Mouse (Mus musculus): ENCODE measurements around the gene Oas2.

Oas2 gene

DNA sequence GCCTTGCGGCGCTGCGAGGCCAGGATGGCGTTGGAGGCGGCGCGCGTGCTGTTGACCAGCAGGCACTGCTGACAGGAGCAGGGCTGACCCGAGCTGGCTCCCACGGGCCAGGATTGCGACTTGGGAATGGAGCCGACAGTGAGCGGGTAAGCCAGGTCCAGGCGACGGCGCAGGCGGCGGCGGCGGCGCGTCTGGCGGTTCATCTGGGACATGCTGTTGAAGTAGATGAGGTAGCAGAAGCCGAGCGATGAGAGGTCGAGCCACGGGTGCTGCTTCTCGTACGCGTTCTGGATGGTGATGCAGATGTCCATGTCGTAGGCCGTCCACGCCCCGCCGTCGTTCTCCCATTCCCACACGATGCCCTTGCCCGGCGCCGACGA lies 55.0 kb downstream of the Oas2 start:
- DNase-seq = no peak

GRCm38 (mm10) chr5:120693931-120694694 lies 55.5 kb downstream of the Oas2 start:
- DNase-seq = no peak

DNA sequence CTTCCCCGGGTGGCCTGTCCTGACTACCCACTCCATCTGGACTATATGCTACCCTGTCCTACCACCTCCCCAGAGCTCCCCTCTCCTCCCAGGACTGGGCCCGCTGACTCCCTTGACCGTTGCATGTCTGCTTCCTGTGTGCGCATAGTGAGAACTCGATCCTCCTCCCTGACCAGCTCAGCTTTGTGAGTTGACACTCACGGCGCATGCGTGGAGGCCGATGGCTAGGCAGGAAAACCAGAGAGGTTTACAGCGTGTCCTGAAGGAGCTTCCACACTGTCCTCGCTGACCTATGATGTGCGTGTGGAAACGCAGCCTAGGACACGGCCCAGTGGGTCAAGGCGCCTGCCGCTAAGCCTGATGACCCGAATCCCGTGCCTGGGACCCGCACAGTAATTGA lies 57.6 kb downstream of the Oas2 start:
- DNase-seq = no peak

GRCm38 (mm10) chr5:120690417-120690816 lies 59.2 kb downstream of the Oas2 start:
- DNase-seq = no peak

- DNase-seq = peak; percentile 93
Observed at GRCm38 (mm10) chr5:120688434-120688833, 61.2 kb downstream of the Oas2 start.

GRCm38 (mm10) chr5:120687897-120688296 lies 61.8 kb downstream of the Oas2 start:
- no peak for DNase-seq

- DNase-seq = no peak
Observed at GRCm38 (mm10) chr5:120687484-120687851, 62.2 kb downstream of the Oas2 start.

- no peak for DNase-seq
Observed at GRCm38 (mm10) chr5:120686749-120687483, 62.7 kb downstream of the Oas2 start.

- no peak for DNase-seq
Observed at GRCm38 (mm10) chr5:120685678-120686077, 64.0 kb downstream of the Oas2 start.

DNA sequence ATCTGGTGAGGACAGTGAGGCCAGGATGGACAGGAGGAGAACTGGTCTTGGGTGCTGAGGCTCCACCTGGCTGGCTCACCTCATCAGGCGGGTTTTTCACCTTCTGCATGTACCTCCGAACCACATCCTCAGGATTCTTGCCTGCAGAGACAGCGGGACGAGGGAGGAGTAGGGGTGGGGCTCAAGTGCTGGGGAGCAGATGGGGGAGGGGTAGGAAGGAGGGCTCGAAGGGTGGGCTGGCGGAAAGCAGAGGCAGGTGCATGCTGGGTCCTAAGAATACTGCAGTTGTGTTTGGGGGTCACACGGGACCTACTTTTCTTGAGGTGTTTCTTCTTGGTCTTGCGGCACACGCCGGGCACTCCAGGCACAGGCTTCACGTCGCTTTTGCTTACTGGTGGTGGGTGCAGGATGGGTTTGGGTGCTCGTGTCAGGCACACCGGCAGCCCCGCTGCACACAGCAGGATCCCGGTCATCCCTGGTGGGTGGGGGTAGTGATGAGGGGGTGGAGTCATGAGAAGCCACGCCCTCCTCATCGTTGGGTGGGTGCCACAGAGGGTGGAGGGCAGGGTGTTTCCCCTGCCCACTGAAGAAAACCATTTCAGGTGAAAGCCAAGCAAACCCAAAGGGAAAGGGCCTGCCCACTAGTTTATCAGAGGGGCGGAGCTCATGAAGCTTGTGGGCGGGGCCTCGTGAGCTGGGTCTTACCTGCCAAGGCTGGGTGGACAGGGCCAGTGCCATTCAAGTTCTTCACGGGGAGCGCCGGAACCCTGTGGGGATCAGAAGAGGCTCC lies 66.5 kb downstream of the Oas2 start:
- DNase-seq = no peak

DNA sequence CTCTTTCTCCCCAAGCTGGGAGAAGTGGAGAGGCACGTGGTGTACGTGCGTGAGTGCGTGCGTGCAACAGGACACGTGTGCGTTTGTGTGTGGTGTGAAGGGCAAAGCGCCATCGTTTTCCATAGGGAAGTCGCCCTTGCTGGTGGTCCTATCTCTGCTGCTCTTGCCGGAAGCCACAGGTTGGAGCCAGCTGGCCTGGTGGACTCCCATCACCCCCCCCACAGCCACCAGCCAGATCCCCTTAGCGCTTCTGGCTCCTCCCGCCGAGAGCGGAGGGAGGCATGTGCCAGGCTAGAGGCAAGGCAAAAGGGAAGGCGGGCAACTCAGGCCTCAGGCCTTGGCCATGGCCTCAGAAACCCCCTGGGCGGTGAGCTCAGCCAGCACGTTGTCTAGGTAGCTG lies 68.7 kb downstream of the Oas2 start:
- DNase-seq = no peak

Measured in heart, adult 11 months (tissue).